In the genomic region with DNA sequence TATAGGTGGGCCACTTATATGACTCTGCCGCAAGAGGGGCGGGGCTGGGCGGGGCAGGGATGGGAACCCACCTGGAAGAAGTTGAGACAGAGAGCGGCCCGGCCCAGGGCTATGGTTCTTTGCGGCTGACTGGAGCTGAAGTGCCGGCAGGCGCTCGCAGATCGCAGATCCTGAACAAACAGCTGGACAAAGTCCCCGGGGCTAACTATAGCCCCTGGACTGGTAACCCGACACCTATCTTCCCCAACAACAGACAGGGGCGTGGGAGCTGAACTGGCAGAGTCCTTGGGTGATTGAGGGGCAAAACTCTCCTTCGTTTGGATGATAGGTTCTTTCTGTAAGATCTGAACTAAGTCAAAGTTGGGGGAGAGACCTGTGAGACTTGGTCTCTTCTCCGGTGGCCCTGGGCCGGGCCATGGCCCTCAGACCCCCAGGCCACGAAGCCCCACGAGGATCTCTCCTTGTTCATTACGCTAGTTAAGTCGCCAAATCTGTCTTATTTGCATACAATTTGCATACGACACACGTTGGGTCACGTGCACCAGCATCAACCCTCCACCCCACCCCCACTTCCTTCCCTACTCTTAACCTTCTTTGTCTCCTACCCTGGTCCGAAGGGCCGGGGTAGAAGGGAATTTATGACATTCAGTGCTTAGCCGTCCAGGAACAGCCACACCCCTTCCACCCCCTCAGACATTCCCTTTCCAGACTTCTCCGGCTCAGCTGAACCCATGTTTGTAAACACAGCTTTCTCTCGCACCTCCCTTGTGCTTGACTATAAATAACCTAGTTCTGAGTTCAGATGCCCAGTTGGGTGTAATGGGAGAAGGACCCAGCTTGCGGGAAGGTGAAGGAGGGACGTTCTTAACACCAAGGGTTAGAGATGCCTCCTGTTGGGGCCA, we compare ENCODE assay signal across 8 mouse cellular contexts. TPM values are rescaled to one million over a fixed set of nuclear protein-coding genes. Genes with fewer than 3 reads are reported as not detected.
DNase-seq lines count a peak whose midpoint lies in the region.

No protein-coding gene starts in this region.

- intact Hi-C loops in heart, postnatal 36 days (cut with DNase I): no loop called here

- peak; percentile 82 for DNase-seq in ES-CJ7 (ENCODE audit: low read depth, low spot score)
- DNase-seq in embryonic facial prominence, embryonic 10.5 days (ENCODE audit: low spot score): peak; percentile 72
- DNase-seq in heart, postnatal 36 days: peak; percentile 28 to 50
- DNase-seq in limb, embryonic 10.5 days (ENCODE audit: low spot score): peak; percentile 74
- peak; percentile 53 for DNase-seq in midbrain, embryonic 10.5 days (ENCODE audit: low spot score)
- peak; percentile 83 for DNase-seq in thymus, postnatal 0 days (ENCODE audit: low spot score)
- DNase-seq in cerebellum, adult 9-11 months: no peak
- no peak for DNase-seq in right cerebral cortex, adult 18-20 months

- H3K27ac ChIP-seq in embryonic facial prominence, embryonic 10.5 days (replicated peaks): peak overlapping the region; percentile 71
- peak overlapping the region; percentile 84 for H3K27ac ChIP-seq in limb, embryonic 10.5 days
- H3K27ac ChIP-seq in midbrain, embryonic 10.5 days (replicated peaks): peak overlapping the region; percentile 76

- peaks cover 11% of the 10 kb centered on the region for H3K36me3 ChIP-seq in embryonic facial prominence, embryonic 10.5 days (replicated peaks)
- H3K36me3 ChIP-seq in limb, embryonic 10.5 days: peaks cover 10% of the 10 kb centered on the region; the same call in 1 of the 2 replicates
- H3K36me3 ChIP-seq in midbrain, embryonic 10.5 days: peaks cover 7% of the 10 kb centered on the region; the same call in 1 of the 2 replicates

- H3K4me1 ChIP-seq in embryonic facial prominence, embryonic 10.5 days: peaks cover 38% of the 10 kb centered on the region
- H3K4me1 ChIP-seq in limb, embryonic 10.5 days: peaks cover 43% of the 10 kb centered on the region
- peaks cover 40% of the 10 kb centered on the region for H3K4me1 ChIP-seq in midbrain, embryonic 10.5 days

- H3K4me3 ChIP-seq in embryonic facial prominence, embryonic 10.5 days: peak overlapping the region; percentile 52
- peak overlapping the region; percentile 52 for H3K4me3 ChIP-seq in limb, embryonic 10.5 days
- H3K4me3 ChIP-seq in midbrain, embryonic 10.5 days: peak overlapping the region; percentile 47

- H3K9me3 ChIP-seq in embryonic facial prominence, embryonic 10.5 days: no peaks in the 10 kb centered on the region
- H3K9me3 ChIP-seq in limb, embryonic 10.5 days (replicated peaks): no peaks in the 10 kb centered on the region
- no peaks in the 10 kb centered on the region for H3K9me3 ChIP-seq in midbrain, embryonic 10.5 days (replicated peaks)

- H3K27me3 ChIP-seq in embryonic facial prominence, embryonic 10.5 days (replicated peaks; ENCODE audit: low read depth, poor library complexity, severe bottlenecking): peaks cover 9% of the 10 kb centered on the region; the same call in 1 of the 2 replicates
- H3K27me3 ChIP-seq in limb, embryonic 10.5 days (ENCODE audit: low read depth, poor library complexity, severe bottlenecking): no peaks in the 10 kb centered on the region
- H3K27me3 ChIP-seq in midbrain, embryonic 10.5 days (ENCODE audit: low read depth, poor library complexity, severe bottlenecking): peaks cover 18% of the 10 kb centered on the region

- WGBS in embryonic facial prominence, embryonic 10.5 days: 5% methylated on average over 30 of the region's 30 CpGs
- 4% methylated on average over 30 of the region's 30 CpGs for WGBS in limb, embryonic 10.5 days
- WGBS in midbrain, embryonic 10.5 days: 4% methylated on average over 30 of the region's 30 CpGs

RNA-seq across cellular contexts. Expression of gene Art1, which starts 1.5 kb away (rescaled TPM):
- 1.1 TPM in 2 replicates for polyA plus RNA-seq in embryonic facial prominence, embryonic 10.5 days (2016; fragmentation: Nextera tagmentation; extraction: Ambion mirVana)
- 100 to 1,000 TPM; 282 to 343 TPM for total RNA-seq in heart, postnatal 36 days (2021)
- polyA plus RNA-seq in limb, embryonic 10.5 days (2016; fragmentation: Nextera tagmentation; extraction: Ambion mirVana): 0.50 and 0.85 TPM in 2 replicates
- polyA plus RNA-seq in midbrain, embryonic 10.5 days (2016; fragmentation: Nextera tagmentation; extraction: Ambion mirVana): 0.67 and 0.79 TPM in 2 replicates
- 23.4 and 24.1 TPM in 2 replicates for polyA plus RNA-seq in thymus, postnatal 0 days (2015; fragmentation: Nextera tagmentation; extraction: Ambion mirVana)

RNA-seq across cellular contexts. Expression of gene Art5, which starts 9.3 kb away (rescaled TPM):
- polyA plus RNA-seq in embryonic facial prominence, embryonic 10.5 days (2016; fragmentation: Nextera tagmentation; extraction: Ambion mirVana): 2.6 and 3.0 TPM in 2 replicates
- 10 to 100 TPM; 15.3 to 28.1 TPM for total RNA-seq in heart, postnatal 36 days (2021)
- 4.3 and 5.8 TPM in 2 replicates for polyA plus RNA-seq in limb, embryonic 10.5 days (2016; fragmentation: Nextera tagmentation; extraction: Ambion mirVana)
- polyA plus RNA-seq in midbrain, embryonic 10.5 days (2016; fragmentation: Nextera tagmentation; extraction: Ambion mirVana): 1.9 TPM in 2 replicates
- 15.8 and 24.3 TPM in 2 replicates for polyA plus RNA-seq in thymus, postnatal 0 days (2015; fragmentation: Nextera tagmentation; extraction: Ambion mirVana)

RNA-seq across cellular contexts. Expression of gene Chrna10, which starts 16.6 kb away (rescaled TPM):
- not detected in 2 replicates for polyA plus RNA-seq in embryonic facial prominence, embryonic 10.5 days (2016; fragmentation: Nextera tagmentation; extraction: Ambion mirVana)
- total RNA-seq in heart, postnatal 36 days (2021): not detected
- 0.14 TPM in 1 of 2 replicates, not detected in the other for polyA plus RNA-seq in limb, embryonic 10.5 days (2016; fragmentation: Nextera tagmentation; extraction: Ambion mirVana)
- polyA plus RNA-seq in midbrain, embryonic 10.5 days (2016; fragmentation: Nextera tagmentation; extraction: Ambion mirVana): not detected in 2 replicates
- 0.13 and 0.23 TPM in 2 replicates for polyA plus RNA-seq in thymus, postnatal 0 days (2015; fragmentation: Nextera tagmentation; extraction: Ambion mirVana)

RNA-seq across cellular contexts. Expression of gene Trpc2, which starts 17.1 kb away (rescaled TPM):
- 0.17 TPM in 1 of 2 replicates, not detected in the other for polyA plus RNA-seq in embryonic facial prominence, embryonic 10.5 days (2016; fragmentation: Nextera tagmentation; extraction: Ambion mirVana)
- total RNA-seq in heart, postnatal 36 days (2021): under 1 TPM; 0.28 to 0.70 TPM
- not detected in 2 replicates for polyA plus RNA-seq in limb, embryonic 10.5 days (2016; fragmentation: Nextera tagmentation; extraction: Ambion mirVana)
- 0.19 TPM in 1 of 2 replicates, not detected in the other for polyA plus RNA-seq in midbrain, embryonic 10.5 days (2016; fragmentation: Nextera tagmentation; extraction: Ambion mirVana)
- not detected in 2 replicates for polyA plus RNA-seq in thymus, postnatal 0 days (2015; fragmentation: Nextera tagmentation; extraction: Ambion mirVana)

RNA-seq across cellular contexts. Expression of gene Xntrpc, which starts 34.5 kb away (rescaled TPM):
- polyA plus RNA-seq in embryonic facial prominence, embryonic 10.5 days (2016; fragmentation: Nextera tagmentation; extraction: Ambion mirVana): 2.5 and 2.6 TPM in 2 replicates
- total RNA-seq in heart, postnatal 36 days (2021): under 1 TPM; 0.27 to 0.94 TPM
- 1.4 and 1.8 TPM in 2 replicates for polyA plus RNA-seq in limb, embryonic 10.5 days (2016; fragmentation: Nextera tagmentation; extraction: Ambion mirVana)
- 1.7 and 1.8 TPM in 2 replicates for polyA plus RNA-seq in midbrain, embryonic 10.5 days (2016; fragmentation: Nextera tagmentation; extraction: Ambion mirVana)
- polyA plus RNA-seq in thymus, postnatal 0 days (2015; fragmentation: Nextera tagmentation; extraction: Ambion mirVana): 0.74 and 0.96 TPM in 2 replicates

Comparison
In these comparisons a context has a peak if more than half of its experiments do, and no peak if none do; other contexts are left out.
1. DNase-seq: peak in ES-CJ7 (single experiment), embryonic facial prominence, embryonic 10.5 days (single experiment), heart, postnatal 36 days (2 of 2), limb, embryonic 10.5 days (single experiment), midbrain, embryonic 10.5 days (single experiment) and thymus, postnatal 0 days (single experiment); none in cerebellum, adult 9-11 months (single experiment) and right cerebral cortex, adult 18-20 months (single experiment).
2. RNA of gene Art1, which starts 1.5 kb away (polyA plus RNA-seq): 23.4 to 24.1 TPM in thymus, postnatal 0 days; 1.1 TPM in embryonic facial prominence, embryonic 10.5 days, 0.50 to 0.85 TPM in limb, embryonic 10.5 days and 0.67 to 0.79 TPM in midbrain, embryonic 10.5 days; every median in the first group is over 10 times any median in the second.
3. Peak in every context shown above with its lines, with median percentiles within 50 percentile points of each other: H3K27ac ChIP-seq and H3K4me3 ChIP-seq.